Mouse (Mus musculus): ENCODE measurements at regions not wholly inside any gene's neighbourhood (a gene's known extent, or its start where the extent isn't known, plus 50 kb on each side); places are given as distances from the start of the nearest gene placed in this dataset.

DNA sequence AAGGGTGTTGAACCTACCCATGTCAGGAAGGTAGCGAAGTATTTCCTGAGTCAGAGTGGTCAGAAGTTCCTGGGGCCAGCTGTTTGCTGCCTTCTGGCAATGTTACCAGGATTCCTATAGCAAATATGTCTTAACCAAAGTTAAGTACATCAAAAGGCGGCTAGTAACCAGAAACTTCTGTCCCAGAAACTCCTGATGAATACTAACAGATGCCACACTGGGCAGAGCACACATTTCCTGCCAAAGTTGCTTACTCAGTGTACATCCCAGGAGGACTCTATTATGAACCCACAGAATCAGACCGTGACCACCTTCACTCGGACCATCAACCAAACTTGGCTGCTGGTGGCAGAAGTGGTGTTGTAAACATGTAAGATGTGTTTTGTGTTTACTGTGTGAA lies 575.3 kb downstream of the Hdgfl1 start:
- WGBS: 90% methylated on average over 4 of the region's 4 CpGs
- no peak overlapping the region for H3K27ac ChIP-seq
- H3K4me3 ChIP-seq: no peak overlapping the region
- H3K4me1 ChIP-seq: peaks cover 6% of the 10 kb centered on the region; the same call in 1 of the 2 replicates
- H3K9ac ChIP-seq: no peak overlapping the region
- no peaks in the 10 kb centered on the region for H3K27me3 ChIP-seq (replicated peaks)
- no peaks in the 10 kb centered on the region for H3K9me3 ChIP-seq
- H3K4me2 ChIP-seq: no peak overlapping the region
- ATAC-seq (replicated peaks): no peak
- no peaks in the 10 kb centered on the region for H3K36me3 ChIP-seq (replicated peaks)

DNA sequence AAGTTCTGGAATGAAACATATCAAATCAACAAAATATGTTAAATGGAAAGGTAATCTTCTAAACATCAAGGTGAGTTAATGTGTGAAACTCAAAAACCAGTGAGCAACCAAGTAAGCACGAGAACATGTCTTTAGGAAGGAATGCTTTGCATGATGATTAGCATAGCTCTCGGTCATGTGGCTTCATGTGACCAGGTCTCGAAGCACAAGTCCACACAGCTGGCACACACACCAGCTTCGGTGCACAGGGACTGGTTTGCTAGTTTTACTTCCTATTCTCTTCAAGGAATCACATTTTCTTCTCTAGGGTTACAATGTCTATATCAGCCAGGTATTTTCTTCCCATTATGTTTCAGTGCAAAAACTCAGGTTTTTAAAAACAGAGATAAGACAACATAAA lies 586.1 kb downstream of the Hdgfl1 start:
- no peak overlapping the region for H3K27ac ChIP-seq
- H3K27me3 ChIP-seq (replicated peaks): no peaks in the 10 kb centered on the region
- H3K4me3 ChIP-seq: no peak overlapping the region
- H3K4me1 ChIP-seq: no peaks in the 10 kb centered on the region
- H3K9me3 ChIP-seq: no peaks in the 10 kb centered on the region
- ATAC-seq (replicated peaks): no peak
- H3K36me3 ChIP-seq (replicated peaks): no peaks in the 10 kb centered on the region
- H3K4me2 ChIP-seq: no peak overlapping the region
- 90% methylated on average over 4 of the region's 4 CpGs for WGBS
- H3K9ac ChIP-seq: no peak overlapping the region

DNA sequence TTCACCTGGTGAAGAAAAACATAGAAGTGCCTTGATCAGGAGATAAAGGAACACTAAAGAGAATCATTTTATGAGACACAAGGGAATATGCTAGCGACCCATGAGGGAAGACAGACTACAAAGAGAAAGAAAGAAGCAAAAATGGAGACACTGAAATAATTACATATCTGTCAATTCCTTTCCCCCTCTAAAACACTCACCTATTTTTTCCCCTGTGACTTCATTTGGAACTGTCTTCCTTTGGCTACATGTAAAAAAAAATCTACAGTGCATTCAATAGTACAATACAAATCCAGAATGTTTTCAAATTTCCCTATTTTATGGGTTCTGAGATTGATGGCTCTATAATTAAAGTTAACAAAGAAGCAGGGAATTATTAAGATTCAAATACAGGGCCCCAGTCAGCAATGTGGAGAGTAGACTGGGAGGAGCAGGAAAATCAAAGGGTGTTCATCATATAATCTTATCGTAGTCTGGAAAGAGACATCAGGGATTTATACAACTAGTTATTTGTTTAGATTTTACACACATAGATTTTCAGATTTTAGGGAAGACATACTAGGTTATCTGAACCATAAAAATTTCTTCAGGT lies 598.0 kb downstream of the Hdgfl1 start:
- H3K4me2 ChIP-seq: no peak overlapping the region
- no peaks in the 10 kb centered on the region for H3K9me3 ChIP-seq
- H3K27ac ChIP-seq: no peak overlapping the region
- no peaks in the 10 kb centered on the region for H3K36me3 ChIP-seq (replicated peaks)
- no peak overlapping the region for H3K9ac ChIP-seq
- no peak overlapping the region for H3K4me3 ChIP-seq
- no peaks in the 10 kb centered on the region for H3K27me3 ChIP-seq (replicated peaks)
- 78% methylated on average over 2 of the region's 2 CpGs for WGBS
- ATAC-seq (replicated peaks): no peak
- H3K4me1 ChIP-seq: no peaks in the 10 kb centered on the region

DNA sequence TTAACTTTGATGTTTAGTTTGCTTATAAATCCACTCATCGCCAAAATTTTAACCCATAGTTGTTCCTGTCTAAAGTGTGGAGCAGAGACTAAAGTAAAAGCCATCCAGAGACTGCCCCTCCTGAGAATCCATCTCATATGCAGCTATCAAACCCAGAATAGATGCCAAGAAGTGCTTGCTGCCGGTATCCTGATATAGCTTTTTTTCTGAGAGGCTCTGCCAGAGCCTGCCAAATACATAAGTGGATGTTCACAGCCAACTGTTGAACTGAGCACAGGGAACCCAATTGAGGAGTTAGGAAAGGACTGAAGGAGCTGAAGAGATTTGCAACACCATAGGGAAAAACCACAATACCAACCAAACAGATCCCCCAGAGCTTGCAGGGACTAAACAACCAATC lies 600.3 kb downstream of the Hdgfl1 start:
- no peak overlapping the region for H3K9ac ChIP-seq
- no peaks in the 10 kb centered on the region for H3K36me3 ChIP-seq (replicated peaks)
- no peaks in the 10 kb centered on the region for H3K27me3 ChIP-seq (replicated peaks)
- ATAC-seq (replicated peaks): no peak
- H3K4me3 ChIP-seq: no peak overlapping the region
- 77% methylated on average over 2 of the region's 2 CpGs for WGBS
- no peaks in the 10 kb centered on the region for H3K4me1 ChIP-seq
- no peak overlapping the region for H3K4me2 ChIP-seq
- H3K9me3 ChIP-seq: no peaks in the 10 kb centered on the region
- H3K27ac ChIP-seq: no peak overlapping the region

DNA sequence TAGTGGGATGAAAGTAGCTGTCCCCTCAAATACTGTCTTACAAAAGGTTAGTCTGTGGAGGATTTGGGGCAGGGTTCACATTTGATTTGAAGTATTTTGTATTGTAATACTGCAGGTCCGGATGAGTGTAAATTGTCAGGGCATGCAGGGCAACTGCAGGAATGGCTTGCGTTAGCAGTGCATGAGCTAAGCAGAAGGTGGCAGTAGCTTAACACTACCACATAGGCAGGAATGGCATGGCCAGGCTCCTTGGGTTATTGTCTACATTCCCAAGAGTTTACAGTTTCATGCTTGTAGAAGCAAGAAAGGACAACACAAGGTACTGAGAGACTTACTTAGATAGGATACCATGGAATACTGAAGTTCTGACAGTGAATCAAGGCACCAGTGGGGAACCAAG lies 611.3 kb downstream of the Hdgfl1 start:
- H3K27me3 ChIP-seq (replicated peaks): no peaks in the 10 kb centered on the region
- no peak overlapping the region for H3K4me2 ChIP-seq
- H3K4me3 ChIP-seq: no peak overlapping the region
- H3K9ac ChIP-seq: no peak overlapping the region
- H3K9me3 ChIP-seq: no peaks in the 10 kb centered on the region
- WGBS: 77% methylated on average over 2 of the region's 2 CpGs
- 0 out of 2 replicates have a peak, but pooled peaks cover 4% of the 10 kb centered on the region for H3K4me1 ChIP-seq
- no peak for ATAC-seq (replicated peaks)
- H3K36me3 ChIP-seq (replicated peaks): no peaks in the 10 kb centered on the region
- H3K27ac ChIP-seq: no peak overlapping the region

- H3K9me3 ChIP-seq: no peaks in the 10 kb centered on the region; the same call in 1 of the 2 replicates
- peak; percentile 97 for ATAC-seq (replicated peaks)
- H3K4me3 ChIP-seq: no peak overlapping the region
- H3K4me1 ChIP-seq: 0 out of 2 replicates have a peak, but pooled peaks cover 4% of the 10 kb centered on the region
- no peaks in the 10 kb centered on the region for H3K36me3 ChIP-seq (replicated peaks)
- no peaks in the 10 kb centered on the region for H3K27me3 ChIP-seq (replicated peaks)
- no peak overlapping the region for H3K9ac ChIP-seq
- no peak overlapping the region for H3K4me2 ChIP-seq
- peak overlapping the region; percentile 48 for H3K27ac ChIP-seq
- 10% methylated on average over 12 of the region's 12 CpGs for WGBS
Observed at GRCm38 (mm10) chr13:26154701-26155471, 615.1 kb downstream of the Hdgfl1 start.

DNA sequence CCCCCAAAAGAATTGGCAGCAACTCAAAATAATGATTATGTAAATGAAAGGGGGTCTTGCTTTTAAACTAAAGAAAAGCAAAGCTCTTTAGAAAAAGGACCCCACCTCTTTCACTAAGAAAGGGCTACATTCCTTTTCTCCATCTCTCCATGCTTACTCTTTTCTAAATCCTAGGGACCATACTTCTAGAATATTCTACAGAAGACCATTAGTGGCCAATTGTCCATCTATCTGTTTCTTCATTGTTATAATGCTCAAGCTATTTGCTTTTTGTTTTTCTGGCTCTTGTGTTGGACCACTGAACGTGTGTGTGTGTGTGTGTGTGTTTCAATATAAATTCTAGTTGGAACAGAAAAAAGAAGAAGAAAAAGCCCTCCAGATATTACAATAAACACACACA lies 615.7 kb downstream of the Hdgfl1 start:
- peak; percentile 7; the same call in 1 of the 2 replicates for ATAC-seq (replicated peaks)

GRCm38 (mm10) chr13:26153093-26153492 lies 616.9 kb downstream of the Hdgfl1 start:
- no peak for ATAC-seq (replicated peaks)
- Histone ChIP-seq H3K9me3 (no peaks in the 10 kb centered on the region; the same call in 1 of the 2 replicates), H3K36me3 (replicated peaks) (no peaks in the 10 kb centered on the region), H3K4me3 (no peak overlapping the region), H3K27ac (no peak overlapping the region), H3K4me2 (no peak overlapping the region), H3K4me1 (0 out of 2 replicates have a peak, but pooled peaks cover 4% of the 10 kb centered on the region), H3K9ac (no peak overlapping the region), H3K27me3 (replicated peaks) (no peaks in the 10 kb centered on the region)
- 77% methylated on average over 2 of the region's 2 CpGs for WGBS

More for the DNA sequence above, 615.7 kb downstream of the Hdgfl1 start:
- H3K9ac ChIP-seq: no peak overlapping the region
- no peak overlapping the region for H3K4me2 ChIP-seq
- H3K4me3 ChIP-seq: no peak overlapping the region
- H3K4me1 ChIP-seq: 0 out of 2 replicates have a peak, but pooled peaks cover 4% of the 10 kb centered on the region
- WGBS: 11% methylated on average over 1 of the region's 1 CpGs
- no peaks in the 10 kb centered on the region; the same call in 1 of the 2 replicates for H3K9me3 ChIP-seq
- peak overlapping the region; percentile 53; the same call in 1 of the 2 replicates for H3K27ac ChIP-seq
- H3K36me3 ChIP-seq (replicated peaks): no peaks in the 10 kb centered on the region
- H3K27me3 ChIP-seq (replicated peaks): no peaks in the 10 kb centered on the region

DNA sequence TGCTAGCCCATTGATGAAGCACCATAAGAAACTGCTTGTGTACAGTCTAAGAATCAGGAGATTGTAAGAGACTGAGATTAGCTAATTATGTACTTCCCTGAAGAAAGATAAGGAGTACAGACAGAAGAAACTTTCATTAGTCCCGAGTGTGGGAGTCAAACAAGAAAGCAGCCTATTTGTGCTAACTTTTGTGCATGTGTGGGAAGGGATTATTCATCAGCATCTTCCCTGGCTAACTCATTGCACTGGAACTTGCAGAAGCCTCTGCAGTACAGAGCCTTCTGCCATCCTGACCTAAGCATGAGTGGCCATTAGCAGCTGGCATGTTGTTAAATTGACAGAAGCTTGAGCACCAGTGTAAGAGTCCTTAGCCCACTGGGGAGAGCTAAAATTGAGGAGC lies 619.5 kb downstream of the Hdgfl1 start:
- no peak for ATAC-seq (replicated peaks)
- 53% methylated on average over 1 of the region's 1 CpGs for WGBS
- Histone ChIP-seq H3K9ac (no peak overlapping the region), H3K9me3 (no peaks in the 10 kb centered on the region; the same call in 1 of the 2 replicates), H3K4me2 (no peak overlapping the region), H3K27ac (no peak overlapping the region), H3K27me3 (replicated peaks) (no peaks in the 10 kb centered on the region), H3K36me3 (replicated peaks) (no peaks in the 10 kb centered on the region), H3K4me3 (no peak overlapping the region), H3K4me1 (0 out of 2 replicates have a peak, but pooled peaks cover 4% of the 10 kb centered on the region)

DNA sequence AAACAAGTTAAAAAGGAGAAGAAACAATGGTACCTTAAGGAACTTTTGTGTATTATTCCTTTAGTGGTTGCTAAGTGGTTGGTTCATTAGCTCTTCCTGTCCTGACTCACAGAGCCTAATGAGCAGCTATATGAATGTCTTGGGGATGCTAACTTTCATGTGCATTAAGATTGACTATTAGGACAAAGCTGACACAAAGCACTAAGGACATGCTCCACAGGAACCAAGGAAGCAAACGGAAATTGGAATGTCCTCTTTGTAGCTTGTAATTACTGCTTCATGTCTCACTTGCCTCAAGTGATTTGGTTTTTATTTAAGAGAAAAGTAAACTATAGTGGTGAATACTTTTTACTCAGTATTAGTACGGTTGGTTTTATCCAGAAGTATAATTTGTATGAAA lies 627.2 kb downstream of the Hdgfl1 start:
- H3K4me1 ChIP-seq: no peaks in the 10 kb centered on the region
- no peak overlapping the region for H3K4me3 ChIP-seq
- no peaks in the 10 kb centered on the region for H3K9me3 ChIP-seq
- H3K9ac ChIP-seq: no peak overlapping the region
- no peak overlapping the region for H3K27ac ChIP-seq
- H3K36me3 ChIP-seq (replicated peaks): no peaks in the 10 kb centered on the region
- 68% methylated on average over 2 of the region's 2 CpGs for WGBS
- ATAC-seq (replicated peaks): no peak
- no peaks in the 10 kb centered on the region for H3K27me3 ChIP-seq (replicated peaks)
- no peak overlapping the region for H3K4me2 ChIP-seq

DNA sequence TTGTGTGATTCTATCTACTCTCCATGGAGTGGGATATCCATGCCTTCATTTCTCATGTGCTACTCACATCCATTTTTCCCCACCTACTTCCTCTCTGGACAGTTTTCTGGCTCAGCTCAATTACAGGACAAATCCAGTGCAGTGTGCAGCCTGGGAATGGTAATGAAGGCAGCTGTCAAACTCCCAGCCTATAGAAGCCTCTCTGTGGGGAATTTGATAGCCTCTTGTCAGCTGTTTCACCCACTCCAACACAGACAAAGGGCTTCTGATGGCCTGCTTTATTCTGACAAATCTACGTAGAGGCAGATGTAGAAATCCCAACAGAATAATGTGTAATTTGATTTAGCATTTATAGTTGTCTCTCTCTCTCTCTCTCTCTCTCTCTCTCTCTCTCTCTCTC lies 650.6 kb downstream of the Hdgfl1 start:
- peak overlapping the region; percentile 58; the same call in 1 of the 2 replicates for H3K27ac ChIP-seq
- H3K9me3 ChIP-seq: no peaks in the 10 kb centered on the region
- H3K9ac ChIP-seq: no peak overlapping the region
- WGBS: 6% methylated on average over 1 of the region's 1 CpGs
- H3K4me1 ChIP-seq: peaks cover 4% of the 10 kb centered on the region; the same call in 1 of the 2 replicates
- H3K4me3 ChIP-seq: no peak overlapping the region
- no peak overlapping the region for H3K4me2 ChIP-seq
- H3K27me3 ChIP-seq (replicated peaks): no peaks in the 10 kb centered on the region
- no peaks in the 10 kb centered on the region for H3K36me3 ChIP-seq (replicated peaks)
- ATAC-seq (replicated peaks): peak; percentile 90

- H3K27ac ChIP-seq: no peak overlapping the region
Observed at GRCm38 (mm10) chr13:26114136-26114535, 655.8 kb downstream of the Hdgfl1 start.

More at GRCm38 (mm10) chr13:26114136-26114535, 655.8 kb downstream of the Hdgfl1 start:
- H3K4me3 ChIP-seq: no peak overlapping the region
- no peaks in the 10 kb centered on the region for H3K27me3 ChIP-seq (replicated peaks)
- H3K4me2 ChIP-seq: no peak overlapping the region
- H3K9ac ChIP-seq: no peak overlapping the region
- no peak for ATAC-seq (replicated peaks)
- 68% methylated on average over 7 of the region's 7 CpGs for WGBS
- H3K4me1 ChIP-seq: no peaks in the 10 kb centered on the region
- no peaks in the 10 kb centered on the region for H3K36me3 ChIP-seq (replicated peaks)
- no peaks in the 10 kb centered on the region for H3K9me3 ChIP-seq
